Mouse (Mus musculus) brain, embryonic 14.5 days (tissue): ENCODE results near the gene Mapkapk2.

ENCODE experiments used
- CTCF ChIP-seq: fragments of 200-500 bp; IDR thresholded peaks from 2 replicates; pipeline ENCODE4 v1.5.1; 2012; ENCODE audit warnings: inconsistent platforms, mild to moderate bottlenecking, moderate library complexity, borderline replicate concordance; ENCODE audit not compliant: insufficient read depth, insufficient read length; ENCODE audit errors: extremely low read depth
- POLR2A ChIP-seq: fragments of 200-500 bp; IDR thresholded peaks from 2 replicates; pipeline ENCODE4 v1.6.1; 2012; ENCODE audit warnings: mild to moderate bottlenecking, inconsistent platforms, borderline replicate concordance; ENCODE audit not compliant: poor library complexity, insufficient read depth, insufficient read length, severe bottlenecking; ENCODE audit errors: extremely low read depth

- TF ChIP-seq CTCF: no peak
- no peak for TF ChIP-seq POLR2A
These were observed 16.9 kb downstream of the Mapkapk2 start for GRCm38 (mm10) chr1:131080686-131081085.
